Mouse (Mus musculus) intestine, embryonic 16.5 days (tissue): ENCODE results near the gene Prox1. TPM values are rescaled to one million over a fixed set of nuclear protein-coding genes. Genes with fewer than 3 reads are reported as not detected.

Experiments
- ATAC-seq: fragments of 200-750 bp; cut with Nextera tagmentation; 2 replicates; pipeline ENCODE4 v1.8.0; 2017; ENCODE audit warnings: moderate TSS enrichment, moderate library complexity
- H3K27ac ChIP-seq: fragments of 300-500 bp; sonication (generic); 2 replicates; pipeline ENCODE4 v1.5.1; 2014; ENCODE audit warnings: mild to moderate bottlenecking, low read length
- H3K27me3 ChIP-seq: fragments of 300-500 bp; sonication (generic); replicated peaks from 2 replicates; pipeline ENCODE4 v1.6.1; 2014; ENCODE audit warnings: low read length, control low read depth, mixed read lengths; ENCODE audit not compliant: control insufficient read depth, insufficient read depth
- H3K36me3 ChIP-seq: fragments of 300-500 bp; sonication (generic); 2 replicates; pipeline ENCODE4 v1.6.1; 2014; ENCODE audit warnings: low read length, control low read depth; ENCODE audit not compliant: control insufficient read depth, insufficient read depth
- H3K4me1 ChIP-seq: fragments of 300-500 bp; sonication (generic); 2 replicates; pipeline ENCODE4 v1.6.1; 2014; ENCODE audit warnings: low read length, control low read depth, mixed read lengths; ENCODE audit not compliant: control insufficient read depth, insufficient read depth
- H3K4me2 ChIP-seq: fragments of 300-500 bp; sonication (generic); 2 replicates; pipeline ENCODE4 v1.6.1; 2014; ENCODE audit warnings: low read depth, low read length, control low read depth
- H3K4me3 ChIP-seq: fragments of 300-500 bp; sonication (generic); 2 replicates; pipeline ENCODE4 v1.5.1; 2014; ENCODE audit warnings: mild to moderate bottlenecking, low read length
- H3K9ac ChIP-seq: fragments of 300-500 bp; sonication (generic); 2 replicates; pipeline ENCODE4 v1.6.1; 2014; ENCODE audit warnings: low read depth, low read length
- H3K9me3 ChIP-seq: fragments of 300-500 bp; sonication (generic); 2 replicates; pipeline ENCODE4 v1.6.1; 2016; ENCODE audit warnings: low read length, control low read depth; ENCODE audit not compliant: control insufficient read depth
- WGBS: fragments of 180-500 bp; shearing (Covaris S2); extraction: QIAGEN DNeasy Blood & Tissue Kit; methylation state at CpG from one replicate; pipeline ENCODE4 v1.1.7; 2014; 5-methylcytosine and 5-hydroxymethylcytosine counted together
- polyA plus RNA-seq: library from polyadenylated mRNA; unstranded; fragments of >200 nt; fragmentation: Nextera tagmentation; extraction: Ambion mirVana; gene quantifications from 2 replicates; pipeline ENCODE4 v1.2.1, GENCODE M21; 2015

The Prox1 gene
- polyA plus RNA-seq, 1 experiment from 2014 or later = 1.8 TPM

GRCm38 (mm10) chr1:190085703-190086102 is 84.8 kb downstream of the Prox1 start:
- WGBS = 74% methylated on average over 7 of the region's 7 CpGs
- Histone ChIP-seq H3K9me3 (no peaks in the 10 kb centered on the region), H3K4me2 (no peak overlapping the region), H3K27ac (no peak overlapping the region), H3K36me3 (no peaks in the 10 kb centered on the region), H3K4me3 (no peak overlapping the region), H3K4me1 (no peaks in the 10 kb centered on the region), H3K9ac (no peak overlapping the region), H3K27me3 (no peaks in the 10 kb centered on the region)
- no peak for ATAC-seq

GRCm38 (mm10) chr1:190079643-190080275 is 90.8 kb downstream of the Prox1 start:
- ATAC-seq = no peak
- H3K4me2 ChIP-seq = no peak overlapping the region
- no peak overlapping the region for H3K9ac ChIP-seq

GRCm38 (mm10) chr1:190076601-190077000 is 93.9 kb downstream of the Prox1 start:
- Histone ChIP-seq H3K4me1 (no peaks in the 10 kb centered on the region), H3K27me3 (no peaks in the 10 kb centered on the region), H3K27ac (no peak overlapping the region), H3K9me3 (no peaks in the 10 kb centered on the region), H3K9ac (no peak overlapping the region), H3K4me3 (no peak overlapping the region), H3K4me2 (no peak overlapping the region), H3K36me3 (no peaks in the 10 kb centered on the region)
- 74% methylated on average over 11 of the region's 11 CpGs for WGBS
- ATAC-seq = no peak

More at GRCm38 (mm10) chr1:190079643-190080275, 90.8 kb downstream of the Prox1 start:
- Histone ChIP-seq H3K27ac (no peak overlapping the region), H3K27me3 (no peaks in the 10 kb centered on the region), H3K4me1 (no peaks in the 10 kb centered on the region), H3K4me3 (no peak overlapping the region), H3K9me3 (no peaks in the 10 kb centered on the region), H3K36me3 (no peaks in the 10 kb centered on the region)
- 82% methylated on average over 9 of the region's 10 CpGs for WGBS

Other genes with a start within 250 kb of the Prox1 start
- 97.4 and 106 TPM in 2 replicates for gene Smyd2, start 248.4 kb downstream of the Prox1 start, polyA plus RNA-seq